In the genomic region with DNA sequence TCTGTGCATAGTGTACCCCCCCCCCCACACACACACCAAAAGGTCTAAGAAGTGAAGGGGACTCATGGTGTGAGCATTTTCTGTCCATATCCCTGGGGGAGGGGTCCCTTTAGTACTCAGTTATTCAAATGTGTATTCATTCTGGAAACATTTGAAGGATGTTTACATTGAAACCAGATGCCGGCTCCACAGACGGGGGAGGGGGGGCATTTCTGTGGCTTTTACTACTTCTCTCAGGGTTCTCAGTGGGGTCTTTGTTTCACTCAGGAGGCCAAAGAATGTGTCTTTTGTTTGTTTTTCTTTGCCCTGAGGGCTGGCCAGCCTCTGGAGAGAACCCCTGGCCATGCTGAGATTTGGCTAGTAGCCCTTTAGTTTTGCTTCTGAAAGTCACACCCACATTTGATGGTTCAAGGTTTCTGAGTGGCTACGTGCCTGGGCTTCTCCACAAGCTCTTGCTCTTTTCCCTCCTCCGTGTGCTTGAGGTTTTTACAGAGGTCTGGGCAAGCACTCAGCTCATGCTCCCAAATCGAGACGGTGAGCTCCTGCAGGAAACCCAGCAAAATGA, we compare ENCODE assay signal across 9 mouse cellular contexts. TPM values are rescaled to one million over a fixed set of nuclear protein-coding genes. Genes with fewer than 3 reads are reported as not detected.
A peak's percentile ranks its signal among the peaks of the same experiment; 100 is the strongest.
DNase-seq lines count a peak whose midpoint lies in the region; ATAC-seq lines count a peak whose summit lies in the region.
"Had no signal": no experiment of that assay in that cellular context is flagged by ENCODE, and none has a peak within 500 bp of the region (broad histone marks: within the 10 kb centered on the region; RNA-seq: fewer than 3 reads in every experiment).

No protein-coding gene starts in this region.

- no peak overlapping the region; the same call in 1 of the 2 replicates for H3K4me2 ChIP-seq in neural tube, embryonic 15.5 days
- no peak overlapping the region for H3K4me2 ChIP-seq in hindbrain, embryonic 11.5 days (replicated peaks; ENCODE audit: low read depth, low read length)

- no peak; the same call in 1 of the 2 replicates for ATAC-seq in neural tube, embryonic 15.5 days (ENCODE audit: low FRiP score)
- ATAC-seq in hindbrain, embryonic 11.5 days (ENCODE audit: low FRiP score) = peak; percentile 78

- H3K27me3 ChIP-seq in neural tube, embryonic 15.5 days (replicated peaks) = no peaks in the 10 kb centered on the region
- no peaks in the 10 kb centered on the region for H3K27me3 ChIP-seq in hindbrain, embryonic 11.5 days (ENCODE audit: control insufficient read depth, insufficient read depth, low read length)
- no peaks in the 10 kb centered on the region for H3K27me3 ChIP-seq in midbrain, embryonic 10.5 days (ENCODE audit: low read depth, poor library complexity, severe bottlenecking)

- no peaks in the 10 kb centered on the region for H3K36me3 ChIP-seq in neural tube, embryonic 15.5 days
- no peaks in the 10 kb centered on the region for H3K36me3 ChIP-seq in hindbrain, embryonic 11.5 days (ENCODE audit: control insufficient read depth, insufficient read depth, low read length)
- H3K36me3 ChIP-seq in midbrain, embryonic 10.5 days = no peaks in the 10 kb centered on the region

- H3K4me1 ChIP-seq in neural tube, embryonic 15.5 days = no peaks in the 10 kb centered on the region
- H3K4me1 ChIP-seq in hindbrain, embryonic 11.5 days (replicated peaks; ENCODE audit: control insufficient read depth, insufficient read depth, low read length) = 0 out of 2 replicates have a peak, but pooled peaks cover 2% of the 10 kb centered on the region
- peaks cover 12% of the 10 kb centered on the region for H3K4me1 ChIP-seq in midbrain, embryonic 10.5 days

- H3K27ac ChIP-seq in neural tube, embryonic 15.5 days (replicated peaks) = no peak overlapping the region; the same call in 1 of the 2 replicates
- peak overlapping the region; percentile 63 for H3K27ac ChIP-seq in hindbrain, embryonic 11.5 days (ENCODE audit: low read depth, low read length)
- peak overlapping the region; percentile 47 for H3K27ac ChIP-seq in midbrain, embryonic 10.5 days (replicated peaks)

- H3K4me3 ChIP-seq in neural tube, embryonic 15.5 days (replicated peaks) = no peak overlapping the region
- H3K4me3 ChIP-seq in hindbrain, embryonic 11.5 days (ENCODE audit: low read depth, low read length) = no peak overlapping the region
- H3K4me3 ChIP-seq in midbrain, embryonic 10.5 days = no peak overlapping the region
- H3K4me3 ChIP-seq: erythroblast, embryonic 14.5 days had no signal

- DNase-seq in adrenal gland, adult 2 months = peak; percentile 10
- no peak for DNase-seq in adrenal gland, adult 18-20 months (ENCODE audit: low spot score in 2 of 2)
- DNase-seq in neural tube, embryonic 10.5 days (ENCODE audit: extremely low spot score, low spot score) = peak; percentile 46
- DNase-seq in hindbrain, embryonic 11.5 days (ENCODE audit: low spot score) = peak; percentile 74
- DNase-seq in midbrain, embryonic 10.5 days (ENCODE audit: low spot score) = peak; percentile 52
- DNase-seq in cerebellum, adult 9-10 months = no peak
- DNase-seq in gastrocnemius, adult 8-10 months (ENCODE audit: low spot score in 2 of 2) = no peak

- H3K9ac ChIP-seq in neural tube, embryonic 15.5 days (replicated peaks) = no peak overlapping the region
- H3K9ac ChIP-seq in hindbrain, embryonic 11.5 days (ENCODE audit: low read depth, low read length) = no peak overlapping the region

- H3K9me3 ChIP-seq in neural tube, embryonic 15.5 days (replicated peaks) = no peaks in the 10 kb centered on the region
- H3K9me3 ChIP-seq in hindbrain, embryonic 11.5 days (ENCODE audit: control insufficient read depth, low read length) = no peaks in the 10 kb centered on the region
- no peaks in the 10 kb centered on the region for H3K9me3 ChIP-seq in midbrain, embryonic 10.5 days (replicated peaks)

- 11% methylated on average over 6 of the region's 6 CpGs for WGBS in neural tube, embryonic 15.5 days
- WGBS in hindbrain, embryonic 11.5 days = 3% methylated on average over 6 of the region's 6 CpGs
- 13% methylated on average over 6 of the region's 6 CpGs for WGBS in midbrain, embryonic 10.5 days

RNA-seq across cellular contexts. Expression of gene Pakap, which starts 24.2 kb away (rescaled TPM):
- 10 to 100 TPM; 34.9 to 68.3 TPM for total RNA-seq in adrenal gland, adult 2 months (2021)
- 6.0 and 8.9 TPM in 2 replicates for polyA plus RNA-seq in adrenal gland, adult 2 months (2012; rRNA removed)
- total RNA-seq in adrenal gland, adult 18-20 months (2021) = 10 to 100 TPM; 34.5 to 69.8 TPM
- 10.4 and 15.8 TPM in 2 replicates for polyA plus RNA-seq in neural tube, embryonic 15.5 days (2015; fragmentation: Nextera tagmentation; extraction: Ambion mirVana)
- polyA plus RNA-seq in hindbrain, embryonic 11.5 days (2014; fragmentation: Nextera tagmentation; extraction: Ambion mirVana) = 23.9 and 24.7 TPM in 2 replicates
- 22.8 and 26.9 TPM in 2 replicates for polyA plus RNA-seq in midbrain, embryonic 10.5 days (2016; fragmentation: Nextera tagmentation; extraction: Ambion mirVana)
- total RNA-seq in gastrocnemius, adult 8-10 months (2022) = 1 to 10 TPM; 2.5 to 5.5 (median 3.9) TPM
- polyA plus RNA-seq: erythroblast, embryonic 14.5 days had no signal

Comparison
In these comparisons a context has a peak if more than half of its experiments do, and no peak if none do; other contexts are left out.
1. DNase-seq: peak in adrenal gland, adult 2 months (single experiment), neural tube, embryonic 10.5 days (single experiment), hindbrain, embryonic 11.5 days (single experiment) and midbrain, embryonic 10.5 days (single experiment); none in adrenal gland, adult 18-20 months (0 of 2), cerebellum, adult 9-10 months (single experiment) and gastrocnemius, adult 8-10 months (0 of 2).